In the genomic region with DNA sequence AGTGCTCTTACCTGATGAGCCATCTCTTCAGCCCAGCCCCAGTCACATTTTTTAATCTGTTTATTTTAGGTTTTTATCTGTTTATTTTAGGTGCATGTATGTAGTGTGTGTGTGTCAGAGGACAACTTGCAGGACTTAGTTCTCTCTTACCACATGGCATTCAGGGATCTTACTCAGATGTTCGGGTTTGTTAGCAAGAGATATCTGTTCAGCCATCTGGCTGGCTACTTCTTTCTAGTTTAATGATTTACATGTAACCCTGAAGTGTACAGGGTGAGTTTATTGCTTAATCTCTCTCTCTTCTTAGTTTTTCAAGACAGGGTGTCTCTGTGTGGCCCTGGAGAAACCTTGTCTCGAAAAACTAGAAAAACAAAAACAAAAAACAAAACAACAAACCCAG, we compare ENCODE assay signal across 20 mouse cellular contexts. TPM values are rescaled to one million over a fixed set of nuclear protein-coding genes. Genes with fewer than 3 reads are reported as not detected.
DNase-seq lines count a peak whose midpoint lies in the region; ATAC-seq and TF ChIP-seq lines count a peak whose summit lies in the region.
"Had no signal": no experiment of that assay in that cellular context is flagged by ENCODE, and none has a peak within 500 bp of the region (broad histone marks: within the 10 kb centered on the region; RNA-seq: fewer than 3 reads in every experiment).

No protein-coding gene starts in this region.

- no peaks in the 10 kb centered on the region; the same call in 1 of the 2 replicates for H3K4me1 ChIP-seq in kidney, adult 2 months (ENCODE audit: control insufficient read depth, insufficient read depth, low read length)
- H3K4me1 ChIP-seq in liver, embryonic 16.5 days (ENCODE audit: control insufficient read depth, low read depth, low read length), result peaks cover 7% of the 10 kb centered on the region
- H3K4me1 ChIP-seq in liver, embryonic 11.5 days (replicated peaks; ENCODE audit: control insufficient read depth, insufficient read depth, low read length), result peaks cover 5% of the 10 kb centered on the region
- H3K4me1 ChIP-seq in intestine, postnatal 0 days (replicated peaks; ENCODE audit: control insufficient read depth, insufficient read depth, low read length), result peaks cover 7% of the 10 kb centered on the region; the same call in 1 of the 2 replicates
- H3K4me1 ChIP-seq in stomach, postnatal 0 days (replicated peaks; ENCODE audit: control insufficient read depth, insufficient read depth), result no peaks in the 10 kb centered on the region
- H3K4me1 ChIP-seq: megakaryocyte, embryonic 14.5 days; midbrain, embryonic 15.5 days had no signal

- H3K9ac ChIP-seq in liver, embryonic 16.5 days (ENCODE audit: low read depth, low read length), result no peak overlapping the region
- no peak overlapping the region for H3K9ac ChIP-seq in liver, embryonic 11.5 days (ENCODE audit: low read depth, low read length)
- H3K9ac ChIP-seq in intestine, postnatal 0 days (ENCODE audit: low read depth, low read length), result no peak overlapping the region
- H3K9ac ChIP-seq in stomach, postnatal 0 days (ENCODE audit: low read length), result no peak overlapping the region
- H3K9ac ChIP-seq: heart, embryonic 12.5 days; hindbrain, embryonic 14.5 days; liver, embryonic 14.5 days; midbrain, embryonic 15.5 days had no signal

- H3K9me3 ChIP-seq in liver, embryonic 16.5 days (replicated peaks; ENCODE audit: control insufficient read depth, low read length), result no peaks in the 10 kb centered on the region
- no peaks in the 10 kb centered on the region for H3K9me3 ChIP-seq in liver, embryonic 11.5 days (ENCODE audit: control insufficient read depth, low read length)
- no peaks in the 10 kb centered on the region for H3K9me3 ChIP-seq in intestine, postnatal 0 days (ENCODE audit: control insufficient read depth)
- no peaks in the 10 kb centered on the region for H3K9me3 ChIP-seq in stomach, postnatal 0 days (ENCODE audit: control insufficient read depth, low read length)
- H3K9me3 ChIP-seq: forebrain, embryonic 10.5 days; heart, embryonic 12.5 days; megakaryocyte, embryonic 14.5 days; midbrain, embryonic 15.5 days had no signal

- H3K27ac ChIP-seq in kidney, adult 2 months (ENCODE audit: insufficient read depth, low read depth, low read length), result no peak overlapping the region
- no peak overlapping the region for H3K27ac ChIP-seq in liver, embryonic 16.5 days (ENCODE audit: low read length)
- no peak overlapping the region for H3K27ac ChIP-seq in liver, embryonic 11.5 days (ENCODE audit: low read depth, low read length)
- H3K27ac ChIP-seq in intestine, postnatal 0 days (ENCODE audit: low read depth, low read length), result no peak overlapping the region
- H3K27ac ChIP-seq in stomach, postnatal 0 days (replicated peaks), result no peak overlapping the region
- H3K27ac ChIP-seq: hindbrain, embryonic 14.5 days; left cerebral cortex, adult 2 months; liver, embryonic 14.5 days; midbrain, embryonic 15.5 days had no signal

- ATAC-seq in liver, embryonic 16.5 days (ENCODE audit: low read depth), result peak; percentile 50
- ATAC-seq in liver, embryonic 11.5 days (replicated peaks; ENCODE audit: low FRiP score), result no peak
- ATAC-seq in intestine, postnatal 0 days, result peak; percentile 58
- ATAC-seq in stomach, postnatal 0 days (ENCODE audit: low FRiP score, low TSS enrichment), result peak; percentile 65; the same call in 1 of the 2 replicates
- ATAC-seq: midbrain, embryonic 15.5 days had no signal

- no peak overlapping the region for H3K4me3 ChIP-seq in kidney, adult 2 months (ENCODE audit: insufficient read depth, low read depth, low read length)
- no peak overlapping the region for H3K4me3 ChIP-seq in liver, embryonic 16.5 days (ENCODE audit: low read depth, low read length)
- H3K4me3 ChIP-seq in liver, embryonic 11.5 days (ENCODE audit: low read depth, low read length), result no peak overlapping the region
- no peak overlapping the region for H3K4me3 ChIP-seq in intestine, postnatal 0 days (ENCODE audit: low read depth, low read length)
- H3K4me3 ChIP-seq in stomach, postnatal 0 days (ENCODE audit: low read depth, low read length), result no peak overlapping the region
- H3K4me3 ChIP-seq: forebrain, embryonic 10.5 days; heart, embryonic 12.5 days; left cerebral cortex, adult 2 months; megakaryocyte, embryonic 14.5 days; midbrain, embryonic 15.5 days had no signal

- H3K27me3 ChIP-seq in kidney, adult 2 months (replicated peaks; ENCODE audit: control insufficient read depth, insufficient read depth, low read length), result no peaks in the 10 kb centered on the region
- no peaks in the 10 kb centered on the region for H3K27me3 ChIP-seq in liver, embryonic 16.5 days (ENCODE audit: control insufficient read depth, insufficient read depth, low read depth, low read length)
- no peaks in the 10 kb centered on the region for H3K27me3 ChIP-seq in liver, embryonic 11.5 days (replicated peaks; ENCODE audit: control insufficient read depth, insufficient read depth, low read length)
- H3K27me3 ChIP-seq in intestine, postnatal 0 days (replicated peaks; ENCODE audit: control insufficient read depth, insufficient read depth, low read length), result no peaks in the 10 kb centered on the region
- no peaks in the 10 kb centered on the region for H3K27me3 ChIP-seq in stomach, postnatal 0 days (ENCODE audit: control insufficient read depth, insufficient read depth, low read length)
- H3K27me3 ChIP-seq: heart, embryonic 12.5 days; midbrain, embryonic 15.5 days had no signal

- H3K36me3 ChIP-seq in kidney, adult 2 months (ENCODE audit: control insufficient read depth, insufficient read depth, low read length), result no peaks in the 10 kb centered on the region
- H3K36me3 ChIP-seq in liver, embryonic 16.5 days (ENCODE audit: control insufficient read depth, insufficient read depth), result no peaks in the 10 kb centered on the region
- H3K36me3 ChIP-seq in liver, embryonic 11.5 days (ENCODE audit: control insufficient read depth, insufficient read depth, low read length), result no peaks in the 10 kb centered on the region
- no peaks in the 10 kb centered on the region for H3K36me3 ChIP-seq in intestine, postnatal 0 days (ENCODE audit: control insufficient read depth, insufficient read depth)
- H3K36me3 ChIP-seq in stomach, postnatal 0 days (ENCODE audit: control insufficient read depth, insufficient read depth, low read length), result no peaks in the 10 kb centered on the region
- H3K36me3 ChIP-seq: forebrain, embryonic 10.5 days; heart, embryonic 12.5 days; midbrain, embryonic 15.5 days had no signal

- no peak for TF ChIP-seq CTCF in kidney, adult 2 months (conservative IDR thresholded peaks at IDR 0.05; ENCODE audit: insufficient read depth, insufficient read length, low read depth, low read length)
- no peak for TF ChIP-seq CTCF in intestine, postnatal 0 days (IDR thresholded peaks at IDR 0.05; ENCODE audit: low read depth)
- no peak for TF ChIP-seq CTCF in stomach, postnatal 0 days (IDR thresholded peaks at IDR 0.05; ENCODE audit: low read depth)

- DNase-seq in kidney, adult 2 months, result peak; percentile 55
- no peak for DNase-seq in kidney, postnatal 10 days
- no peak for DNase-seq in liver, embryonic 11.5 days (ENCODE audit: low spot score)
- no peak for DNase-seq in stomach, postnatal 0 days (ENCODE audit: low spot score)
- DNase-seq in ovary, postnatal 36 days (ENCODE audit: low spot score), result no peak
- DNase-seq in cerebellum, postnatal 14 days, result no peak
- DNase-seq: cerebellum, adult 2 months; layer of hippocampus, adult 9-11 months; left cerebral cortex, postnatal 4 days; lung, postnatal 14 days; thymus, postnatal 14 days had no signal

- H3K4me2 ChIP-seq in liver, embryonic 16.5 days (ENCODE audit: low read depth, low read length), result no peak overlapping the region
- no peak overlapping the region for H3K4me2 ChIP-seq in liver, embryonic 11.5 days
- no peak overlapping the region for H3K4me2 ChIP-seq in intestine, postnatal 0 days (replicated peaks; ENCODE audit: low read depth)
- H3K4me2 ChIP-seq in stomach, postnatal 0 days (replicated peaks; ENCODE audit: low read depth), result no peak overlapping the region
- H3K4me2 ChIP-seq: heart, embryonic 12.5 days; hindbrain, embryonic 14.5 days; midbrain, embryonic 15.5 days had no signal

- 15% methylated on average over 2 of the region's 2 CpGs for WGBS in kidney, adult 2 months
- WGBS in liver, embryonic 16.5 days (ENCODE audit: insufficient replicate concordance), result 23% methylated on average over 2 of the region's 2 CpGs
- WGBS in liver, embryonic 11.5 days, result 43% methylated on average over 2 of the region's 2 CpGs
- WGBS in intestine, postnatal 0 days, result 17% methylated on average over 2 of the region's 2 CpGs
- 11% methylated on average over 2 of the region's 2 CpGs for WGBS in stomach, postnatal 0 days

- no peak for TF ChIP-seq EP300 in stomach, postnatal 0 days (optimal IDR thresholded peaks at IDR 0.05)

- TF ChIP-seq POLR2A in kidney, adult 2 months (IDR thresholded peaks at IDR 0.05; ENCODE audit: low read depth, low read length), result no peak

RNA-seq across cellular contexts. Expression of a gene that starts 23.0 kb away (rescaled TPM):
- 57.9 and 110 TPM in 2 replicates for polyA plus RNA-seq in kidney, adult 2 months (2012; rRNA removed)
- polyA plus RNA-seq in liver, embryonic 16.5 days (2015; fragmentation: Nextera tagmentation; extraction: Ambion mirVana), result 122 and 145 TPM in 2 replicates
- polyA plus RNA-seq in liver, embryonic 11.5 days (2014; fragmentation: Nextera tagmentation; extraction: Ambion mirVana), result 378 and 420 TPM in 2 replicates
- 1,318 and 1,424 TPM in 2 replicates for polyA plus RNA-seq in intestine, postnatal 0 days (2015; fragmentation: Nextera tagmentation; extraction: Ambion mirVana)
- polyA plus RNA-seq in stomach, postnatal 0 days (2015; fragmentation: Nextera tagmentation; extraction: Ambion mirVana), result 1,738 and 2,538 TPM in 2 replicates
